Mouse (Mus musculus) midbrain, embryonic 11.5 days (tissue): ENCODE measurements around the gene Daglb. TPM values are rescaled to one million over a fixed set of nuclear protein-coding genes. Genes with fewer than 3 reads are reported as not detected.

Experiments used
- ATAC-seq: fragments of 200-750 bp; cut with Nextera tagmentation; 2 replicates; pipeline ENCODE4 v1.8.0; 2017; ENCODE audit warnings: moderate TSS enrichment, moderate library complexity; ENCODE audit not compliant: low FRiP score
- DNase-seq: peaks from one replicate; pipeline ENCODE4 v3.0.0; 2015; ENCODE audit warnings: low spot score; ENCODE audit errors: missing footprints
- H3K27ac ChIP-seq: fragments of 300-500 bp; sonication (generic); 2 replicates; pipeline ENCODE4 v1.5.1; 2014; ENCODE audit warnings: low read depth, low read length
- H3K27me3 ChIP-seq: fragments of 300-500 bp; sonication (generic); 2 replicates; pipeline ENCODE4 v1.6.1; 2014; ENCODE audit warnings: mild to moderate bottlenecking, low read length, moderate library complexity, mixed read lengths; ENCODE audit not compliant: control insufficient read depth, insufficient read depth
- H3K36me3 ChIP-seq: fragments of 300-500 bp; sonication (generic); 2 replicates; pipeline ENCODE4 v1.6.1; 2014; ENCODE audit warnings: mild to moderate bottlenecking, low read length, moderate library complexity, mixed read lengths; ENCODE audit not compliant: control insufficient read depth, insufficient read depth
- H3K4me1 ChIP-seq: fragments of 300-500 bp; sonication (generic); 2 replicates; pipeline ENCODE4 v1.6.1; 2014; ENCODE audit warnings: low read length; ENCODE audit not compliant: control insufficient read depth, insufficient read depth
- H3K4me2 ChIP-seq: fragments of 300-500 bp; sonication (generic); 2 replicates; pipeline ENCODE4 v1.6.1; 2014; ENCODE audit warnings: mild to moderate bottlenecking, moderate library complexity
- H3K4me3 ChIP-seq: fragments of 300-500 bp; sonication (generic); 2 replicates; pipeline ENCODE4 v1.5.1; 2014; ENCODE audit warnings: low read depth, low read length
- H3K9ac ChIP-seq: fragments of 300-500 bp; sonication (generic); 2 replicates; pipeline ENCODE4 v1.6.1; 2014; ENCODE audit warnings: low read length
- H3K9me3 ChIP-seq: fragments of 300-500 bp; sonication (generic); 2 replicates; pipeline ENCODE4 v1.6.1; 2016; ENCODE audit warnings: low read length; ENCODE audit not compliant: control insufficient read depth
- WGBS: fragments of 180-500 bp; shearing (Covaris S2); extraction: QIAGEN DNeasy Blood & Tissue Kit; methylation state at CpG from one replicate; pipeline ENCODE4 v1.1.7; 2014; 5-methylcytosine and 5-hydroxymethylcytosine counted together
- polyA plus RNA-seq: library from polyadenylated mRNA; unstranded; fragments of >200 nt; fragmentation: Nextera tagmentation; extraction: Ambion mirVana; gene quantifications from 2 replicates; pipeline ENCODE4 v1.2.1, GENCODE M21; 2014

Daglb gene
- polyA plus RNA-seq, 1 experiment from 2014 or later: 10.1 TPM

DNA sequence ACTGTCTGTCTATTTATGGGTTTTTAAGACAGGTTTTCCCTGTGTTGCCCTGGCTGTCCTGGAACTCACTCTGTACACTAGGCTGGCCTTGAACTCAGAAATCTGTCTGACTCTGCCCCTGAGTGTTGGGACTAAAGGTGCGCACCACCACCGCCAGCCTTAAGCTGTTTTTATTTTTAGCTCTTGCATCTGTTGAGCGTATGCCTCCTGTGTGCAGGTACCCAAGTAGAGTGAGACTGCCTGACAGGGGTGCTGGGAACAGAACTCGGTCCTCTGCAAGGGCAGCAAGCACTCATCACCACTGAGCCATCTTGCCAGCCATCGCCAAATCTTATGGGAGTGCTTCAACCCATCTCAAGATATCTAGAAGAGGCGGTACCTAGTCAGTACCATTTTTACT lies 11.6 kb downstream of the Daglb start:
- H3K4me2 ChIP-seq: no peak overlapping the region
- H3K9ac ChIP-seq: no peak overlapping the region
- H3K27me3 ChIP-seq: no peaks in the 10 kb centered on the region
- 92% methylated on average over 6 of the region's 6 CpGs for WGBS
- peaks cover 8% of the 10 kb centered on the region for H3K36me3 ChIP-seq
- H3K27ac ChIP-seq: no peak overlapping the region
- H3K9me3 ChIP-seq: no peaks in the 10 kb centered on the region
- H3K4me1 ChIP-seq: no peaks in the 10 kb centered on the region
- H3K4me3 ChIP-seq: no peak overlapping the region
- ATAC-seq: no peak
- no peak for DNase-seq

DNA sequence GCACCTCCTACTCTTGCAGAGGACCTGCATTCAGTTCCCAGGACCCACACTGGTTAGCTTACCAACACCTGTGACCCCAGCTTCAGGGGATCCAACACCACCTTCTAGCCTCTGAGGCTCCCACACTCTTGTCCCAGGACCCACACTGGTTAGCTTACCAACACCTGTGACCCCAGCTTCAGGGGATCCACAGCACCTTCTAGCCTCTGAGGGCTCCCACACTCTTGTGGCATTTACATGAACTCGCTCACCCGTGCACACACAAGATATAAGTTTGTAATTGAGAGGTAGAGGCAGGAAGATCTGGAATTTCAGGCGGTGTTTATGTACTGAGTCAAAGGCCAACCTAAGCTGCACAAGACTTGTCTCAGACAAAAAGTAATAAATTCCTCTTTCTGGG lies 13.5 kb downstream of the Daglb start:
- Histone ChIP-seq H3K4me1 (no peaks in the 10 kb centered on the region), H3K9ac (no peak overlapping the region), H3K4me2 (no peak overlapping the region), H3K36me3 (peaks cover 8% of the 10 kb centered on the region), H3K9me3 (no peaks in the 10 kb centered on the region), H3K4me3 (no peak overlapping the region), H3K27me3 (no peaks in the 10 kb centered on the region), H3K27ac (no peak overlapping the region)
- DNase-seq (no peak), ATAC-seq (no peak)
- WGBS: 96% methylated on average over 3 of the region's 3 CpGs

DNA sequence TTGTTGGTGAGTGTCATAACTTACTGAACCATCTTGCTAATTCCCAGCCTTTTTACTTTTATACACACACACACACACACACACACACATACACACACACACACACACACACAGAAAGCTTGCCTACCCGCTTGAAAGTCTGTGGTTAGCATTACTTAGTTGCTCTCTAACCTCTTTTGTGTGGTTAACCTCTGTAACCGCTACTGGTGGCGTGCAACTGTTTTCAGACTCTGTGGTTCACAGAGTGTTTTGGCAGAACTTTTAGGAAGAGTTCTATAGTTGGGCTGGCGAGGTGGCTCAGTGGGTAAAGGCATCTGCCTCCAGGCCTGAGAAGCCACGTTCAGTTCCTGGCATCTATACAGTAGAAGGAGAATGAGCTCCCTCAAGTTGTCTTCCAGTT lies 20.6 kb downstream of the Daglb start:
- Histone ChIP-seq H3K27ac (no peak overlapping the region), H3K4me3 (no peak overlapping the region), H3K9me3 (no peaks in the 10 kb centered on the region), H3K4me2 (no peak overlapping the region), H3K9ac (no peak overlapping the region), H3K36me3 (no peaks in the 10 kb centered on the region; the same call in 1 of the 2 replicates), H3K4me1 (no peaks in the 10 kb centered on the region), H3K27me3 (no peaks in the 10 kb centered on the region)
- WGBS: 82% methylated on average over 5 of the region's 5 CpGs
- no peak for ATAC-seq
- no peak for DNase-seq

DNA sequence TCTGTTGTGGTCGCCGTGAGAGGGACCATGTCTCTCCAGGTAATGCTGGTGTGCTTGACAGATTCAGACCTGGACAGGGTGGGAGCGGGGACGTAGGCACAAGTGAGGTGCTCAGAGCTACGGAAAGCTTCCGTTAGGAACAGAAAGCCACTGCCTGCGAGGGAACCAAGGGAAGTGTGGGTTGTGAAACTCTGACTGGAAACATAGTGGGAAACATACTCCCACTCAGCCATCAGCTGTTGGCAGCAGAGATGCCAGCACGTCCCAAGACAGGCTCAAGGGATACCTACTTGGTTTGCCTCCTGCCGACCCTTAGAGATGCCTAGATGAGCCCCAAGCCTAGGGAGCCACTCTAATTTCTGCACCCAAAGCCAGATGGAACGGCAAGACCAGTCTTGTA lies 22.8 kb downstream of the Daglb start:
- Histone ChIP-seq H3K9ac (no peak overlapping the region), H3K27me3 (no peaks in the 10 kb centered on the region), H3K4me1 (no peaks in the 10 kb centered on the region), H3K36me3 (no peaks in the 10 kb centered on the region; the same call in 1 of the 2 replicates), H3K9me3 (no peaks in the 10 kb centered on the region), H3K27ac (no peak overlapping the region), H3K4me2 (no peak overlapping the region), H3K4me3 (no peak overlapping the region)
- DNase-seq (no peak), ATAC-seq (no peak)
- WGBS: 91% methylated on average over 10 of the region's 10 CpGs

DNA sequence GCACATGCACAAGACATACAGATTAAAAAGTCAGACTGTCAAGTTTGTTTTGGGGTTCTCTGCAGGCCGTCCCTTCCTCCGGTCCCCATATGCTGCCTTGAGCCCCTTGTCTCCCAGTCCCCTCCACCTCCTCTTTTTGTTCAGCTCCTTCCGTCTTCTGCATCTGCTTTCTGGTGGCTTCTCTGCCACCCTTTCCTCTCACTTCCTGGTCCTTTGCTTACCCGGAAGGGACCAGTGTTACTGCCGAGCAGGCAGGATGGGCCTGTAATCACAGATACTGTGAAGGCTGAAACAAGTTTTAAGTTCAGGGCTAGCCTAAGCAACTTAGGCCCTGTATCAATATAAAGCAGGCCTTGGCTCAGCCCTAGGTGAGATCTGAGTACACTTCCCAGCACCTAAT lies 23.6 kb downstream of the Daglb start:
- no peak overlapping the region for H3K4me3 ChIP-seq
- H3K4me1 ChIP-seq: no peaks in the 10 kb centered on the region
- no peaks in the 10 kb centered on the region for H3K9me3 ChIP-seq
- H3K27ac ChIP-seq: no peak overlapping the region
- 90% methylated on average over 5 of the region's 5 CpGs for WGBS
- H3K27me3 ChIP-seq: no peaks in the 10 kb centered on the region
- no peak for DNase-seq
- H3K36me3 ChIP-seq: no peaks in the 10 kb centered on the region; the same call in 1 of the 2 replicates
- no peak for ATAC-seq
- no peak overlapping the region for H3K4me2 ChIP-seq
- no peak overlapping the region for H3K9ac ChIP-seq

DNA sequence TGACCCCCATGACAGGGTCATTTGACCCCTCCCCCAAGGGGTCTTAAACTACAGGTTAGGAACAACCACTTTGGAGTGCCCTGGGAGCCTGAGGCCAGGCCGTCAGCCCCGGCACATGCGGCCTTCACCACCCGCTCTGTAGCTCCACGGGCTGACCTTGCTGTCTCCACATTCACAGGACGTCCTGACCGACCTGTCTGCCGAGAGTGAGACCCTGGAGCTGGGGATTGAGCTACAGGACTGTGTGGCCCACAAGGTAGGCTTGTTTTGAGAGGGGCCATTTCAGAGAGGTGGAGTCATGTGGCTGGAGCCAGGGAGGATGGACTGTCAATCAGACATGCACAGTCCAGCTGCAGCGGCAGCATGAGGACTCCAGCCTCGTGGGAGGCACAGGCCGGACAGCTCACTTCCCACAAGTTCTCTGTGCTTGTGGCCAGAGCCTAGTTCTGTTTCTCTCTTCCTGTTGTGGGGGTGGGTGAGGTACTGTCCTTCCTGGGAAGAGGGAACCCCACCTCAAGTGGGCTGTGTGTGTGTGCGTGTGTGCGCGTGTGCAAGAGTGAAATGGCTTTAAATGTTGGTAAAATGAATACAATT lies 25.5 kb downstream of the Daglb start:
- no peak for ATAC-seq
- Histone ChIP-seq H3K36me3 (no peaks in the 10 kb centered on the region; the same call in 1 of the 2 replicates), H3K4me1 (no peaks in the 10 kb centered on the region), H3K27me3 (no peaks in the 10 kb centered on the region), H3K27ac (no peak overlapping the region), H3K9ac (no peak overlapping the region), H3K9me3 (no peaks in the 10 kb centered on the region), H3K4me3 (no peak overlapping the region), H3K4me2 (no peak overlapping the region)
- 91% methylated on average over 14 of the region's 14 CpGs for WGBS
- DNase-seq: no peak

DNA sequence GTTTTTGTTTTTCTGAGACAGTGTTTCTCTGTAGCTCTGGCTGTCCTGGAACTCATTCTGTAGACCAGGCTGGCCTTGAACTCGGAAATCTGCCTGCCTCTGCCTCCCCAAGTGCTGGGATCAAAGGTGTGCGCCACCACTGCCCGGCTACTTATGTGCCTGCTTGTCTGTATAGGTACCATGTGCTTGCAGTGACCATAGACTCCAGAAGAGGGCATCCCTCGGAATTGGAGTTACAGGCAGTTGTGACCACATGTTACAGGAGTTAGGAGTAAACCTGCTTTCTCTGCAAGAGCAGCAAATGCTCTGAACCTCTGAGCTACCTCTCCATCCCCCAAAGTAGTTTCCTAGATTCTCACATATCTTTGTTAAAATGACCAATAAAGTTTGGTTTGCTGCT lies 27.4 kb downstream of the Daglb start:
- no peaks in the 10 kb centered on the region for H3K27me3 ChIP-seq
- no peak for ATAC-seq
- H3K36me3 ChIP-seq: no peaks in the 10 kb centered on the region; the same call in 1 of the 2 replicates
- H3K9ac ChIP-seq: no peak overlapping the region
- H3K4me1 ChIP-seq: no peaks in the 10 kb centered on the region
- H3K27ac ChIP-seq: no peak overlapping the region
- 89% methylated on average over 4 of the region's 4 CpGs for WGBS
- no peak overlapping the region for H3K4me3 ChIP-seq
- no peaks in the 10 kb centered on the region for H3K9me3 ChIP-seq
- H3K4me2 ChIP-seq: no peak overlapping the region
- DNase-seq: no peak

DNA sequence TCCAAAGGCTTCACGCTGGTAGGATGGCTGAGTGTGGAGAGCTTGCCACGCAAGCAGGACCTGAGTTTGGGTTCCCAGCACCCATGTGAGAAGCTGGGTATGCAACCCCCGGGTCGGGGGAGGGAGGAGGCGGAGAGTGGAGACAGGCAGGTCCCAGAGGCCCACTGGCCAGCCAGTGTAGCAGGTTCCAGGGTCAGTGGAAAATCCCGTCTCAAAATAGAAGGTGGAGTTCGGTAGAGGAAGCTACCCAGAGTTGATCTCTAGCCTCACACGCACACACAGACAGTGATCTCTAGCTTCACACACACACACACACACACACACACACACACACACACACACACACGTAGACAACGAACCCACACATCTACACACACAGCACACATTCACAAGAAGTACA lies 28.8 kb downstream of the Daglb start:
- Histone ChIP-seq H3K4me1 (no peaks in the 10 kb centered on the region), H3K9ac (no peak overlapping the region), H3K27me3 (no peaks in the 10 kb centered on the region), H3K4me2 (no peak overlapping the region), H3K9me3 (no peaks in the 10 kb centered on the region), H3K4me3 (no peak overlapping the region), H3K27ac (no peak overlapping the region), H3K36me3 (no peaks in the 10 kb centered on the region)
- no peak for DNase-seq
- 87% methylated on average over 10 of the region's 10 CpGs for WGBS
- ATAC-seq: no peak

DNA sequence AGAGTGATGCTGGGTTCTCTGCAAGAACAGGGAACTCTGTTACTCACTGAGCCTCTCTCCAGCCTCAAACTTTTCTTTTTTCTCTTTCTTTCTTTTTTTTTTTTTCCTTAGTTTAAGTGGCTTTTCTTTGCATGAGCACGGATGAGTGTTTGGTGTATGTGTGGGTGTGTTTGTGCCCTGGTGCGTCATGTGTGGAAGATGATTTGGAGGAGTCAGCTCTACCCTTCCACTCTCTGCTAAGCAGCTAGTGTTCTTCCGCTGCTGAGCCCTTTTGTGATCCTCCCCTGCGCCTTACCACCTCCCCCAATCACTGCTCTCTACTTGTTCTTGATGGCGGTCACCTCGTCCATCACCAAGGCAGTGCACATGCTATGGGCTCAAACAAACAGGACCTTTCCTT lies 31.3 kb downstream of the Daglb start:
- DNase-seq (no peak), ATAC-seq (no peak)
- no peaks in the 10 kb centered on the region for H3K27me3 ChIP-seq
- WGBS: 91% methylated on average over 6 of the region's 6 CpGs
- H3K36me3 ChIP-seq: no peaks in the 10 kb centered on the region
- no peaks in the 10 kb centered on the region for H3K4me1 ChIP-seq
- no peak overlapping the region for H3K4me3 ChIP-seq
- no peaks in the 10 kb centered on the region for H3K9me3 ChIP-seq
- no peak overlapping the region for H3K27ac ChIP-seq
- no peak overlapping the region for H3K4me2 ChIP-seq
- H3K9ac ChIP-seq: no peak overlapping the region
